Mouse (Mus musculus) olfactory bulb, adult 2 months (tissue): ENCODE data around the gene Cacna1e. TPM values are rescaled to one million over a fixed set of nuclear protein-coding genes. Genes with fewer than 3 reads are reported as not detected.
A peak's percentile ranks its signal among the peaks of the same experiment; 100 is the strongest.

Source experiments
- H3K27ac ChIP-seq: fragments of 200-500 bp; 2 replicates; pipeline ENCODE4 v1.5.1; 2012; ENCODE audit warnings: low read depth, low read length; ENCODE audit not compliant: insufficient read depth
- H3K4me1 ChIP-seq: fragments of 200-500 bp; 2 replicates; pipeline ENCODE4 v1.6.1; 2012; ENCODE audit warnings: low read length; ENCODE audit not compliant: control insufficient read depth, insufficient read depth
- H3K4me3 ChIP-seq: fragments of 200-500 bp; 2 replicates; pipeline ENCODE4 v1.5.1; 2012; ENCODE audit warnings: mild to moderate bottlenecking, low read depth, low read length, moderate library complexity; ENCODE audit not compliant: insufficient read depth
- CTCF ChIP-seq: fragments of 200-500 bp; IDR thresholded peaks from 2 replicates; pipeline ENCODE4 v1.5.1; 2012; ENCODE audit warnings: low read depth, mild to moderate bottlenecking, low read length, moderate library complexity; ENCODE audit not compliant: insufficient read depth
- POLR2A ChIP-seq: fragments of 200-500 bp; IDR thresholded peaks from 2 replicates; pipeline ENCODE4 v1.6.1; 2012; ENCODE audit warnings: mild to moderate bottlenecking, low read depth, low read length, moderate library complexity; ENCODE audit not compliant: insufficient read depth
- WGBS: fragments of 180-500 bp; shearing (Covaris S2); methylation state at CpG from one replicate; pipeline ENCODE4 v1.1.7; 2018; 5-methylcytosine and 5-hydroxymethylcytosine counted together
- polyA plus RNA-seq: library from polyadenylated mRNA; stranded (reverse); fragments of >200 nt; gene quantifications from 2 replicates; pipeline ENCODE4 v1.2.4, GENCODE M21; 2012; ENCODE audit warnings: low replicate concordance; ENCODE audit not compliant: missing spikeins, insufficient read depth, insufficient read length

Gene Cacna1e
- polyA plus RNA-seq, 1 experiment, result not detected

DNA sequence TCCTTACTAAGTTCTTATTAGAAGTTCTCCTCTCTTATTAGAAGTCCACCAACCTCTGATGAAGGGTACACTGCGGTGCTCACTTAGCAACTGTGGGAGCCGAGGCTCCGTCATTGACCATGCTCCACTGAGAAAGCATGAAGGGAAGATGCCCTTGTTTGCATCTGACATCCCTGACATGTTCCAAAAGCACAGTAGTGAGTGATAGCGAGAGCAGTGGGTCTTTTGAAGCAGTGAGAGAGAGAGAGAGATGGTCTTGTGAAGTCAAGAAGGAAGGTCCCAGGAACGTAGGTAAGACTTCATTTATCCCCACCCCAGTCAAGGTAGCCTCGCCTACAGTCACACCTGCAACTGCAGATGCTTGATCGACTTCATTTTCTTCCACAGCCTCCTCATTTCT is 63.9 kb downstream of the Cacna1e start:
- Histone ChIP-seq H3K4me1 (peaks cover 5% of the 10 kb centered on the region; the same call in 1 of the 2 replicates), H3K27ac (no peak overlapping the region), H3K4me3 (no peak overlapping the region)
- WGBS, result 95% methylated on average over 7 of the region's 7 CpGs
- no peak for TF ChIP-seq CTCF
- no peak for TF ChIP-seq POLR2A

DNA sequence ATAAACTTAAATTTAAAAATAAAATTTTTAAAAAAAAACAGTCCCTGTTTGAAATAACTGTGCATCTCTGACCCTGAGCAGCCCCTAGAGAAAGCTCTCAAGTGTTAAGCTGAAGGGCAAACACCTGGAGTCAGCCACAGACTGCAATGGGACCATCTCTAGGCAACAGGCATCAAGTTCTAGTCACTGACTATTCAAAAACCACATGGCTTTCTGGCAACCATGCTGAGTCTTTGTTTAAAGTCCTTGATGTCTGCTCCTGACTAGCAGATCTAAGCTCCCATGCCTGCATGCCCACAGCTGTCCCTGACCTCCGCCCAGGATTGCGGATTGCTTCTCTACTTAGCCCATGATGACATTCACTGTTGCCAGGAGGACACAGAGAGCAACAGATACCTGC is 64.3 kb downstream of the Cacna1e start:
- Histone ChIP-seq H3K27ac (no peak overlapping the region), H3K4me1 (peaks cover 5% of the 10 kb centered on the region; the same call in 1 of the 2 replicates), H3K4me3 (no peak overlapping the region)
- TF ChIP-seq CTCF, result no peak
- no peak for TF ChIP-seq POLR2A
- 93% methylated on average over 2 of the region's 2 CpGs for WGBS

DNA sequence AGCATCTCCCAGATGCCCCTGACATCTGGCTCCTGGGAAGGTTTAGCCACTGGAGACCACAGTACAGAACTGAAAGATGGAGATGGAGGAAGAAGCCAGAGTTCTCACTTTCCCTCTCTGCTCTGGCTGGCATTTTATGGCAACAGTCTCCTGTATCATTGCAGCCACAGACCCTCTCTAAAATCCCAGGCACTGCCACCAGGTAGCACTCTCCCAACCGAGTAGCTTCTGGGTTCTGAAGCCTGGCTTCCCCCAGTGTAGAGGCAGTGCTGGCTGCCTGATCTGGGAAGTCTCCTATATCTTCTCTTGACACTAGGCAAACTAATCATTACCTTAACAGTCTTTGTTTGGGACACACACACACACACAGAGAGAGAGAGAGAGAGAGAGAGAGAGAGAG is 65.6 kb downstream of the Cacna1e start:
- Histone ChIP-seq H3K4me3 (no peak overlapping the region), H3K4me1 (peaks cover 9% of the 10 kb centered on the region), H3K27ac (no peak overlapping the region)
- 59% methylated on average over 1 of the region's 1 CpGs for whole genome bisulfite sequencing
- TF ChIP-seq POLR2A (no peak), CTCF (no peak)

DNA sequence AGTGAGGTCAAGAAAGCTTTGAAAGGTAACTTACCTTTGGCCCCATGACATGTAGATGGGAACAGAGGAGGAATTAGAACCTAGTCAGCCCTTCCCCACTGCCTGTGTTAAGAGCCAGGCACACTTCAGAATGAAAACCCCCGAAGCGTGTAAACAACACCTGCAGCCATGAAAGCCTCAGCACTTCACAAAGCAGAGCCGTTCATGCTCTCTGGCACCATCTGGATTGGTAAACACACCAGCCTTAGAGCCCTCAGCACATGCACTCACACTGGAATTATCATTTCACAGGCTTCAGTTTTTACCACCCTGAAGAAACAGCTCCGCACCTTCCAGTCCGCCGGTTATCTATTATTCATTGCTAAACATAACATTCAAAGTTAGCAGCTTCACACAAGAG is 67.5 kb downstream of the Cacna1e start:
- 27% methylated on average over 6 of the region's 6 CpGs for WGBS
- H3K27ac ChIP-seq, result peak overlapping the region; percentile 38; the same call in 1 of the 2 replicates

DNA sequence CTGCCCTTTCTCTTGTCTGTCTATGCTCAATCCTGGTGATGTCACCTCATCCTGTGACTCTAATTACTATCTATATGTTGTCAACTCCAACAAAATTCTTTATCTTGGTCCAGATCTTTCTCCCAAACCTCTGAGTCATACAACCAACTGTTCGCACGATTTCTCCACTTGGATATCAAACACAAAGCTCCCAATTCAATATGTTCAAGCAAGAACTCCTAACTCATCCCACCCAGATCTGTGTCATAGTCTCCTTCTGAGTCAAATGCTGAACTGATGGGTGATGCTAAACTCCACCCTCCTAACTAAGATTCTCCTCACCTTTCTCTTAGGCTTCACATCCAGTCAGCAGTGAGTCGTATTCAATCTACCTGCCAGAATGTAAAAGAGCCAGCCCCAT is 68.0 kb downstream of the Cacna1e start:
- peak overlapping the region; percentile 38; the same call in 1 of the 2 replicates for H3K27ac ChIP-seq
- WGBS, result 70% methylated on average over 3 of the region's 3 CpGs
- TF ChIP-seq CTCF (no peak), POLR2A (no peak)
- H3K4me1 ChIP-seq, result peaks cover 9% of the 10 kb centered on the region
- no peak overlapping the region for H3K4me3 ChIP-seq

More for the DNA sequence above, 67.5 kb downstream of the Cacna1e start:
- no peak for TF ChIP-seq POLR2A
- no peak for TF ChIP-seq CTCF
- Histone ChIP-seq H3K4me1 (peaks cover 9% of the 10 kb centered on the region), H3K4me3 (no peak overlapping the region)

DNA sequence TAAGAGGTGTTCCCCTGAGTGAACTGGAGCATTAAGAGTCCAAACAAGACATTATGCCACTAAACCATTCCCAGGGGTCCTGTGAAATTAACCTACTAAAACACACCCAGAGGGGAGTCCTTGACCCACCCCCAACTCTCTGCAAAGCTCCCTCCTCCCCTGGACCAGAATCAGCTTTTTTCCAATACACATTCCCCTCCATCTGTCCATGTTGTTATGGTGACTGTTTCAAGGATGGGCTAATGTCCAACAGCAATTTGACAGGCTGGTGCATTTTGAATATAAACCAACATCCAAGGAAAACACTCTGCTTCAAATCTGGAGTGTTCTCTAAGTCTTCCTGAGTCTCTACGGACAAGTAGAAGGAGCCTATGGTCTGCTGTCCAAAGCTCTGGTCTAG is 78.6 kb downstream of the Cacna1e start:
- 69% methylated on average over 1 of the region's 1 CpGs for WGBS
- Histone ChIP-seq H3K4me1 (peaks cover 3% of the 10 kb centered on the region; the same call in 1 of the 2 replicates), H3K4me3 (no peak overlapping the region), H3K27ac (no peak overlapping the region)
- TF ChIP-seq POLR2A (no peak), CTCF (no peak)

DNA sequence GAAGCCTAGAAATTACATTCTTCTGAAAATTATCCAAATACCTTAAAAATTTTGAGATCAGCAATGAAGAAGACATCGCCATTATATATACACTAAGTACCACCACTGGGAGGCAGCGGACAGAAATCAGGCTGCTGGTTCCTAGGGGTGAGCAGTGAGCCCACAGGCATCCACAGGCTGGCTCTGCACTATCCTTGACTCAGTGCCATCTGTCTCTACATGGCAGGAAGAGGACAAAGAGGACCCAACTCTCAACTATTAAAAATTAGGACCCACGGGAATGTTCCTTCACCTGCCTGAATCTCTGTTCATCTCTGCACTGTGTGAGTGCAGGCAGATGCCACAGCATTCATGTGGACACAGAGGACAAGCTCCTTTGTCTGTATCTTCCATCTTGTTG is 79.3 kb downstream of the Cacna1e start:
- whole genome bisulfite sequencing, result 93% methylated on average over 3 of the region's 3 CpGs
- Histone ChIP-seq H3K4me3 (no peak overlapping the region), H3K4me1 (peaks cover 3% of the 10 kb centered on the region; the same call in 1 of the 2 replicates), H3K27ac (no peak overlapping the region)
- TF ChIP-seq POLR2A (no peak), CTCF (no peak)

DNA sequence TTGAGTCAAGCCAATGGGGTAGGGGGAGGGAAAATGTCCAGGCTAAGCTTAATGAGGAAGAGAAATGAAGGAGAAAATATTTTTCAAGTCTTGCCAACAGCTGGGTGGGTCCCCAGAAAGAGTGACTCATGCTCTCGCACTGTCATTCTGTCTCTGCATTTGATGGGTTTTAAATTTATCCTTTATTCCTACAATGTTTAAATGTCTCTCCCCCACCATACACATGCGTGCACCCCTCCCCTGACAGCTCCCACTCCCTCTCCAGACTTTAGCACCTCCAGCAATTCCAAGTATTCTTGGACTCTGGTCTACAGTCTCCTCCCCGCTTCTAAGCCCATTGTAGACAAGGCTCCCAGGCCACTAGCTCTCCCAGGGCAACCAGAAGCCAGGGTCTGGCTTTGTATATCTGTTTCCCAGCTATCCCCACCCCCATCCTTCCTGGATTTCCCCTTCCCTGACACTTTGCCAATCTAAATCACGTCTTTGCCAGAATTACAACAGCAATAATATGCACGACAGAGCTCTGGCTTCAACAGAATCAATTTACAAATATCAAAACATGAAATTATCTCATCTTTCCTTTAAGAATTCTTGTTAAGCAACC is 81.9 kb downstream of the Cacna1e start:
- no peak for TF ChIP-seq POLR2A
- no peak for TF ChIP-seq CTCF
- 60% methylated on average over 5 of the region's 5 CpGs for WGBS
- Histone ChIP-seq H3K4me1 (peaks cover 3% of the 10 kb centered on the region; the same call in 1 of the 2 replicates), H3K4me3 (no peak overlapping the region), H3K27ac (no peak overlapping the region)

DNA sequence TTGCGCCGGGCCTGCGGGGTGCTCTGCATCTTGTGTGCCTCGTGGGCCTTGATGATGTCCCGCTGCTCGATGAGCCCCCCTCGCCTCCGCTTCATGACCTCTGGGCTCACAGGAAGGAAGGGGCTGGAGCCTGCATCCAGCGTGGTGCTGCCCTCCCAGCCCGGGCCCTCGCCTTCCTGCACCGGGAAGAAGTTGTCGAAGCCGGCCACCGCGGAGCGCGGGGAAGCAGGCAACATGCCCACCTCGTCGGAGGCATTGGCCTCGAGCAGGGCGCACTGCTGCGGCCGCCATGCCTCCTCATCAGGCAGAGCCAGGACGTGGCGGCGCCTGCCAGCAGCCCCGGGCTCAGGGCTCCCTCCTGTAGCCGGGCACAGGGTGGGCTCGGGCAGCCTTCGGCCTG is 85.0 kb downstream of the Cacna1e start:
- H3K4me3 ChIP-seq, result no peak overlapping the region
- 89% methylated on average over 31 of the region's 31 CpGs for WGBS
- TF ChIP-seq POLR2A (no peak), CTCF (no peak)
- no peak overlapping the region for H3K27ac ChIP-seq
- peaks cover 3% of the 10 kb centered on the region; the same call in 1 of the 2 replicates for H3K4me1 ChIP-seq
